Mouse (Mus musculus) MEL (cell line): Measurements from ENCODE around the gene Ryr2. TPM values are rescaled to one million over a fixed set of nuclear protein-coding genes. Genes with fewer than 3 reads are reported as not detected.
"Not testable (repeated sequence)": the region's sequence is repeated elsewhere in the genome, so short reads cannot be mapped to it uniquely, and the experiment has no call there.

ENCODE experiments used
- DNase-seq: peaks from one replicate; pipeline ENCODE4 v3.0.0; 2011; ENCODE audit warnings: low read depth, low spot score
- H3K27ac ChIP-seq: 2 replicates; pipeline ENCODE4 v1.5.1; 2012; ENCODE audit warnings: low read depth, mild to moderate bottlenecking, control low read depth, low read length, moderate library complexity; ENCODE audit not compliant: control insufficient read depth
- H3K27me3 ChIP-seq, 2 experiments: fragments of 150-350 bp in 1 of 2; sonication (generic) in 1 of 2; 2 replicates each; pipeline ENCODE4 v1.6.1; 2012; ENCODE audit warnings: low read length in 2 of 2, mild to moderate bottlenecking in 2 of 2, improper control_type of control experiment in 1 of 2, moderate library complexity in 1 of 2; ENCODE audit not compliant: insufficient read depth in 2 of 2, control insufficient read depth in 1 of 2
- H3K36me3 ChIP-seq, 2 experiments: 2 replicates each; pipeline ENCODE4 v1.6.1; 2012 to 2014; ENCODE audit warnings: low read length in 2 of 2, improper control_type of control experiment in 1 of 2, inconsistent platforms in 1 of 2, mild to moderate bottlenecking in 1 of 2; ENCODE audit not compliant: insufficient read depth in 2 of 2, control insufficient read depth in 1 of 2
- H3K4me1 ChIP-seq, 2 experiments: fragments of 150-350 bp in 1 of 2; sonication (generic) in 1 of 2; 2 replicates each; pipeline ENCODE4 v1.6.1; 2012; ENCODE audit warnings: low read length in 2 of 2, improper control_type of control experiment in 1 of 2, mild to moderate bottlenecking in 1 of 2; ENCODE audit not compliant: insufficient read depth in 2 of 2, control insufficient read depth in 1 of 2
- H3K4me3 ChIP-seq, 2 experiments: fragments of 150-350 bp in 1 of 2; sonication (generic) in 1 of 2; 2 replicates each; pipeline ENCODE4 v1.5.1; 2012; ENCODE audit warnings: low read depth in 2 of 2, low read length in 2 of 2, mild to moderate bottlenecking in 2 of 2, moderate library complexity in 2 of 2, control low read depth in 1 of 2, improper control_type of control experiment in 1 of 2; ENCODE audit not compliant: control insufficient read depth in 1 of 2, insufficient read depth in 1 of 2
- H3K79me2 ChIP-seq: 2 replicates; pipeline ENCODE4 v1.6.1; 2012; ENCODE audit warnings: mild to moderate bottlenecking, low read length, moderate library complexity; ENCODE audit not compliant: control insufficient read depth, poor library complexity, insufficient read depth
- H3K9ac ChIP-seq: 2 replicates; pipeline ENCODE4 v1.6.1; 2012; ENCODE audit warnings: low read depth, mild to moderate bottlenecking, control low read depth, low read length, moderate library complexity; ENCODE audit not compliant: control insufficient read depth, poor library complexity, severe bottlenecking
- H3K9me3 ChIP-seq: fragments of 150-350 bp; sonication (generic); replicated peaks from 2 replicates; pipeline ENCODE4 v1.6.1; 2012; ENCODE audit warnings: mild to moderate bottlenecking, low read length, improper control_type of control experiment, moderate library complexity; ENCODE audit not compliant: insufficient read depth
- BHLHE40 ChIP-seq: IDR thresholded peaks from 2 replicates; pipeline ENCODE4 v1.6.1; 2012; ENCODE audit warnings: low read depth, mild to moderate bottlenecking, inconsistent platforms, low read length, improper control_type of control experiment, borderline replicate concordance
- CHD2 ChIP-seq: IDR thresholded peaks from 2 replicates; pipeline ENCODE4 v1.6.1; 2011; ENCODE audit warnings: low read length, improper control_type of control experiment
- ELF1 ChIP-seq: IDR thresholded peaks from 2 replicates; pipeline ENCODE4 v1.6.1; 2014; ENCODE audit warnings: low read depth, mild to moderate bottlenecking, inconsistent platforms, low read length, improper control_type of control experiment, moderate library complexity
- EP300 ChIP-seq, 2 experiments: IDR thresholded peaks; 2 replicates each; pipeline ENCODE4 v1.6.1; 2011; ENCODE audit warnings: improper control_type of control experiment in 2 of 2, low read length in 2 of 2, low read depth in 1 of 2, mild to moderate bottlenecking in 1 of 2
- ETS1 ChIP-seq: IDR thresholded peaks from 2 replicates; pipeline ENCODE4 v1.6.1; 2012; ENCODE audit warnings: low read depth, mild to moderate bottlenecking, inconsistent platforms, low read length, improper control_type of control experiment, moderate library complexity
- HCFC1 ChIP-seq: IDR thresholded peaks from 2 replicates; pipeline ENCODE4 v1.6.1; 2012; ENCODE audit warnings: low read depth, mild to moderate bottlenecking, inconsistent platforms, low read length, improper control_type of control experiment, moderate library complexity
- JUND ChIP-seq: IDR thresholded peaks from 2 replicates; pipeline ENCODE4 v1.6.1; 2011; ENCODE audit warnings: low read depth, mild to moderate bottlenecking, improper control_type of control experiment, low read length
- MEF2A ChIP-seq: IDR thresholded peaks from 2 replicates; pipeline ENCODE4 v1.6.1; 2014; ENCODE audit warnings: low read depth, mild to moderate bottlenecking, inconsistent platforms, low read length, improper control_type of control experiment; ENCODE audit not compliant: poor library complexity, insufficient replicate concordance, severe bottlenecking; ENCODE audit errors: extremely low read depth
- NELFE ChIP-seq: IDR thresholded peaks from 2 replicates; pipeline ENCODE4 v1.6.1; 2011; ENCODE audit warnings: low read depth, low read length, improper control_type of control experiment
- POLR2AphosphoS5 ChIP-seq: IDR thresholded peaks from 2 replicates; pipeline ENCODE4 v1.6.1; 2012; ENCODE audit warnings: low read depth, borderline replicate concordance, mild to moderate bottlenecking, inconsistent platforms, low read length, moderate library complexity, mixed read lengths
- SMC3 ChIP-seq: IDR thresholded peaks from 2 replicates; pipeline ENCODE4 v1.6.1; 2011; ENCODE audit warnings: low read depth, low read length, improper control_type of control experiment
- TBP ChIP-seq: IDR thresholded peaks from 2 replicates; pipeline ENCODE4 v1.8.0; 2011; ENCODE audit warnings: low read depth, low read length, improper control_type of control experiment
- USF1 ChIP-seq: IDR thresholded peaks from 2 replicates; pipeline ENCODE4 v1.6.1; 2014; ENCODE audit warnings: low read depth, mild to moderate bottlenecking, inconsistent platforms, low read length, improper control_type of control experiment, moderate library complexity
- USF2 ChIP-seq, 2 experiments: IDR thresholded peaks; 2 replicates each; pipeline ENCODE4 v1.6.1; 2011 to 2012; ENCODE audit warnings: improper control_type of control experiment in 2 of 2, low read length in 2 of 2, borderline replicate concordance in 1 of 2, inconsistent platforms in 1 of 2, low read depth in 1 of 2, mild to moderate bottlenecking in 1 of 2; ENCODE audit not compliant: insufficient read depth in 1 of 2
- ZC3H11A ChIP-seq: IDR thresholded peaks from 2 replicates; pipeline ENCODE4 v1.6.1; 2012; ENCODE audit warnings: low read depth, mild to moderate bottlenecking, inconsistent platforms, low read length, improper control_type of control experiment
- ZKSCAN1 ChIP-seq: IDR thresholded peaks from 2 replicates; pipeline ENCODE4 v1.6.1; 2012; ENCODE audit warnings: low read depth, mild to moderate bottlenecking, inconsistent platforms, low read length, improper control_type of control experiment, moderate library complexity
- ZNF384 ChIP-seq: IDR thresholded peaks from 2 replicates; pipeline ENCODE4 v1.6.1; 2012; ENCODE audit warnings: low read depth, mild to moderate bottlenecking, inconsistent platforms, low read length, improper control_type of control experiment
- polyA plus RNA-seq, 2 experiments: library from polyadenylated mRNA; stranded (reverse) in 1 of 2; unstranded in 1 of 2; fragments of >175 nt in 1 of 2; fragments of >200 nt in 1 of 2; gene quantifications; 2 replicates each; pipeline versions ENCODE4 v1.2.1 to v1.2.4; 2012; ENCODE audit warnings: low replicate concordance in 2 of 2, low read depth in 1 of 2; ENCODE audit not compliant: insufficient read length in 2 of 2, insufficient read depth in 1 of 2, missing spikeins in 1 of 2
- total RNA-seq: library from RNA; depleted of rRNA; stranded (reverse); fragments of 300-350 nt; gene quantifications from 2 replicates; pipeline ENCODE4 v1.2.3, GENCODE M21; 2012

Gene Ryr2
- total and polyA plus RNA-seq, 3 experiments: 0.04 TPM; not detected in 2

- TF ChIP-seq JUND (no peak), ZKSCAN1 (no peak), SMC3 (no peak), HCFC1 (no peak), EP300 (IDR thresholded peaks at IDR 0.05; ENCODE audit: low read depth in 1 of 2, low read length in 2 of 2) (no peak), POLR2AphosphoS5 (no peak), ETS1 (no peak), ZC3H11A (no peak), ZNF384 (no peak), CHD2 (no peak), BHLHE40 (no peak), USF2 (IDR thresholded peaks at IDR 0.05; ENCODE audit: borderline replicate concordance in 1 of 2, insufficient read depth in 1 of 2, low read depth in 1 of 2, low read length in 2 of 2) (no peak)
- peaks cover 0 to 6% of the 10 kb centered on the region in 2 experiments; a peak in 2 of 4 replicates for H3K36me3 ChIP-seq
- no peak overlapping the region for H3K27ac ChIP-seq
- no peaks in the 10 kb centered on the region for H3K79me2 ChIP-seq
- no peaks in the 10 kb centered on the region; a peak in 1 of 4 replicates for H3K27me3 ChIP-seq
- DNase-seq: no peak
- H3K9me3 ChIP-seq: no peaks in the 10 kb centered on the region
- no peak overlapping the region for H3K4me3 ChIP-seq
- H3K9ac ChIP-seq: no peak overlapping the region
- H3K4me1 ChIP-seq: peaks cover 0 to 4% of the 10 kb centered on the region in 2 experiments; a peak in 1 of 4 replicates
Measured at GRCm38 (mm10) chr13:12146402-12146801, 39.7 kb upstream of the Ryr2 start.

- H3K9me3 ChIP-seq: no peaks in the 10 kb centered on the region
- peaks cover 0 to 2% of the 10 kb centered on the region in 2 experiments; a peak in 2 of 4 replicates for H3K27me3 ChIP-seq
- H3K27ac ChIP-seq: no peak overlapping the region
- no peak for DNase-seq
- peaks cover 0 to 4% of the 10 kb centered on the region in 2 experiments; a peak in 1 of 4 replicates for H3K4me1 ChIP-seq
- TF ChIP-seq NELFE: no peak
- no peak for TF ChIP-seq ELF1
- TF ChIP-seq USF2 (IDR thresholded peaks at IDR 0.05; ENCODE audit: borderline replicate concordance in 1 of 2, insufficient read depth in 1 of 2, low read depth in 1 of 2, low read length in 2 of 2): no peak
- TF ChIP-seq MEF2A: no peak
- no peak for TF ChIP-seq USF1
- TF ChIP-seq POLR2AphosphoS5: no peak
- no peak for TF ChIP-seq TBP
- TF ChIP-seq, all 39 proteins: peak for 0
- Histone ChIP-seq H3K36me3 (peaks cover 0 to 6% of the 10 kb centered on the region in 2 experiments; a peak in 2 of 4 replicates), H3K79me2 (no peaks in the 10 kb centered on the region), H3K9ac (no peak overlapping the region), H3K4me3 (no peak overlapping the region)
Measured at GRCm38 (mm10) chr13:12143347-12143746, 36.6 kb upstream of the Ryr2 start.

GRCm38 (mm10) chr13:12136461-12136860 is 29.7 kb upstream of the Ryr2 start:
- H3K9me3 ChIP-seq, H3K27me3 ChIP-seq, H3K79me2 ChIP-seq, H3K36me3 ChIP-seq, DNase-seq, H3K4me3 ChIP-seq, H3K27ac ChIP-seq, H3K9ac ChIP-seq: not testable (repeated sequence)
- H3K4me1 ChIP-seq: peaks cover 0 to 11% of the 10 kb centered on the region in 2 experiments; a peak in 1 of 4 replicates
